Mouse (Mus musculus) effector memory CD4-positive, alpha-beta T cell, adult 7 months (primary cell): Measurements from ENCODE around the gene Gins1. TPM values are rescaled to one million over a fixed set of nuclear protein-coding genes. Genes with fewer than 3 reads are reported as not detected.

Source experiments
- polyA plus RNA-seq: library from polyadenylated mRNA; unstranded; fragments of 100-300 nt; shearing (Covaris generic); gene quantifications from one replicate; pipeline ENCODE4 v1.2.1, GENCODE M21; 2017

The Gins1 gene
- 2.0 TPM for polyA plus RNA-seq

DNA sequence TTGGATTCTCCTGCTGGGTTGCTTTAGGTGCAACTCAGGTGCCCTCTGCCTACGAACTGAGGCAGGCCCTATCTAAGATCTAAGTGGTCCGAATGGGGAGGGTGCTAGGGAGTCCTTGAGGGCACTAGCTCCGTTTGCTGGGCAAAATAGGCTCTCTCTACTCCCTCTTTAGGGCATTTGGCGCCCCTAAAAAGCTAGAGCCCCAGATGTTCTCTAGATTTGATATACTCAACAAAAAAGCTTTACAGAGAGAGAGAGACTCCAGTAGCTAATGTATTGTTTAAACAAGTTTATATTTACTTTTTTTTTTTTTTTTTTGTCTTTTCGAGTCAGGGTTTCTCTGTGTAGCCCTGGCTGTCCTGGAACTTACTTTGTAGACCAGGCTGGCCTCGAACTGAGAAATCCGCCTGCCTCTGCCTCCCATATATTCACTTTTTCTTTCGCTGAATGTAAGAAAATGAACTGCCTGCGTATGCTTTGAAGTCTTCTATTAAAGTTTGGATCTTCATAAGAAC lies at the start of gene Gins1:
TSS of gene Gins1 (plus strand) at position 465 of the 515 bp plus-strand sequence.

DNA sequence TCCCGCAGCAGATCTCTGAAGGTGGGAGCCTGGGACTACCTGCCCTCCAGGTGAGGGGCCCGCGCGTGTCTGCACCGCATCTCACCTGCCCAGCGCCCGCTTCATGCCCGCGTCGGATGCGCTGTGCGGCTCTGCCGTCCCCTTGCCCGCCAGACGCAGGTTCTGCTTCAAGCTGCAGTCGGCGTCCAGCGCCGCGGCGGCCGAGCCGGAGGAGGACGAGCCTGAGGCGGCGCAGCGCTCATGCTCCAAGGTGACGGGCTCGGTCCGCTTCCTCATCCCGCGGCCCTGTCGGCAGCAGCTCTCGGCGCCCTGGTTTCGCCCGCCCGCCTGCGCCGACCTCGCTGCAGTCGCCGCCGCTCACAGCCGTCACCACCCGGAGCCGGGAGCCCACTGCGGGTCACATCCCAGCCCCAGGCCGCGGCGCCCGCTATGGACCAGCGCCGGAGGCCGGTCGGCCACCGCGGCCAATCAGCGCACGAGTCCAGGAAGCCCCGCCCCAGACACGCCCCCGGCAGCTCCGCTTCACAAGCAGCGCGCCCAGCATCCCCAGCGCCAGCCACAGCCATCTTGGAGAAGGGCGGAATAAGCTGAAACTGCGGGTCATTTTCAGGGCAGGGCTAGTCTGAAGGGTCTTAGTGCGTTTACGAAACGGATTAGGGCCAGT lies 796 bp upstream of the Gins1 start, which contains the start of gene Abhd12:
TSS of gene Abhd12 (minus strand) at position 470 of the 664 bp plus-strand sequence.

Other genes starting within 250 kb of the Gins1 start
- gene Acss1, start 236.9 kb upstream of the Gins1 start, polyA plus RNA-seq, result 32.0 TPM
- gene Vsx1, start 216.0 kb upstream of the Gins1 start, polyA plus RNA-seq, result 0.16 TPM
- 60.2 TPM for gene Entpd6, start 156.4 kb upstream of the Gins1 start, polyA plus RNA-seq
- gene Pygb, start 118.7 kb upstream of the Gins1 start, polyA plus RNA-seq, result 38.4 TPM
- 40.4 TPM for gene Abhd12, start 659 bp upstream of the Gins1 start, polyA plus RNA-seq
- gene Ninl, start 134.0 kb downstream of the Gins1 start, polyA plus RNA-seq, result 0.32 TPM
- gene Nanp, start 134.0 kb downstream of the Gins1 start, polyA plus RNA-seq, result 11.8 TPM
- gene Gm14151, start 186.9 kb downstream of the Gins1 start, polyA plus RNA-seq, result not detected
- gene Gm14147, start 192.8 kb downstream of the Gins1 start, polyA plus RNA-seq, result not detected